Mouse (Mus musculus): ENCODE data around the gene Brpf3.

DNA sequence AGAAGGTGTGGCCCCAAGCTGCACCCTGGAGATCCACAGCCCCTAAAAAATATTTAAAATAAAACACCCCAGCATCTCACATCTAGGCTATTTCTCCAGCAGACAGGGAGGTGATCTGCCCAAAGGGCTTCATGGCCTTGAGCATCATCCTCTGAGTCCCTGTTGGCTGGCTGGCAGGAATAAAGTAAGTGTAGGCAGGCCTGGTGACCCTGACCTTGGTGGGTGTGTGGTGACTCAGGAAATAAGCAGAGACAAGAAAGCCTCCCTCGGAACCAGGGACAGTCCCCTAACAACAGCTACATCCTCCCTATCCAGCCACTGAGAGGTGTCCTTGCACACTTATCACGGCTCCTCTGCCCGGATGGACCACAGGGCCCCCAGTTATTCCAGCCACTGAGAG, 20.1 kb upstream of the Brpf3 start:
- no peak for TF ChIP-seq POLR2A (IDR thresholded peaks at IDR 0.05; ENCODE audit: low read depth, low read length)
- TF ChIP-seq CTCF (IDR thresholded peaks at IDR 0.05; ENCODE audit: extremely low read depth, insufficient read depth, insufficient read length, insufficient replicate concordance): no peak
